Mouse (Mus musculus) liver, postnatal 0 days (tissue): ENCODE results near the gene Zfp622.

Experiments used
- CTCF ChIP-seq: sonication (generic); IDR thresholded peaks from 2 replicates; pipeline ENCODE4 v1.5.1; 2016; ENCODE audit warnings: antibody characterized with exemption, low read depth
- EP300 ChIP-seq: IDR thresholded peaks from 2 replicates; pipeline ENCODE4 v1.6.1; 2016; ENCODE audit warnings: antibody characterized with exemption, low read depth, mild to moderate bottlenecking

DNA sequence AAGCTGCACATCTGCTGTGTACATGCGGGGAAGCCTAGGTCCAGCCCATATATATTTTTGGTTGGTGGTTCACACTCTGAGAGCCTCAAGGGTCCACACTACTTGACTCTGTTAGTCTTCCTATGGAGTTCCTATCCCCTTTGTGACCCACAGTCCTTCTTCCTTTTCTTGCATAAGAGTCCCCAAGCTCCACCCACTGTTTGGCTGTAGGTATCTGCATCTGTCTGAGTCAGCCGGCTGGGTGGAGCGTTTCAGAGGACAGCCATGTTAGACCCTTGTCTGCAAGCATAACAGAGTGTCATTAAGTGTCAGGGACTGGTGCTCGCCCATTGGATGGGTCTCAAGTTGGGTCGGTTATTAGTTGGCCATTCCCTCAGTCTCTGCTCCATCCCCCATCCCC lies 33.6 kb upstream of the Zfp622 start:
- TF ChIP-seq CTCF: no peak
- no peak for TF ChIP-seq EP300
